In genomic region chr11:96826481-96826880, GRCm38 (mm10) we compare ENCODE assay signal across 8 mouse cellular contexts. TPM values are rescaled to one million over a fixed set of nuclear protein-coding genes. Genes with fewer than 3 reads are reported as not detected.
DNase-seq lines count a peak whose midpoint lies in the region; ATAC-seq lines count a peak whose summit lies in the region.

No protein-coding gene starts in this region.

- ATAC-seq in megakaryocyte progenitor cell, adult 5-6 weeks (replicated peaks; ENCODE audit: poor library complexity), result no peak

- peak; percentile 63 for DNase-seq in gastrocnemius, adult 18-20 months (ENCODE audit: low spot score)
- no peak for DNase-seq in gastrocnemius, postnatal 25 days
- peak; percentile 72 to 73 for DNase-seq in heart, adult 18-20 months
- peak; percentile 46 for DNase-seq in kidney, adult 18-20 months
- DNase-seq in lung, postnatal 36 days, result peak; percentile 33
- no peak for DNase-seq in embryo, embryonic 10.5 days (ENCODE audit: low spot score)
- no peak for DNase-seq in spleen, adult 18-20 months

RNA-seq across cellular contexts. Expression of gene Nfe2l1, which starts 3.3 kb away (rescaled TPM):
- 100 to 1,000 TPM; 460 to 570 TPM for total RNA-seq in gastrocnemius, adult 18-20 months (2021)
- total RNA-seq in gastrocnemius, postnatal 25 days (2021), result 100 to 1,000 TPM; 348 to 389 TPM
- total RNA-seq in heart, adult 18-20 months (2021), result 100 to 1,000 TPM; 458 to 487 TPM
- 39.0 and 39.8 TPM in 2 replicates for total RNA-seq in megakaryocyte progenitor cell, adult 5-6 weeks (2015)
- total RNA-seq in megakaryocyte progenitor cell, adult 5-6 weeks (2017), result 41.0 and 42.5 TPM in 2 replicates

RNA-seq across cellular contexts. Expression of gene Copz2, which starts 23.2 kb away (rescaled TPM):
- 10 to 100 TPM; 26.7 to 27.7 TPM for total RNA-seq in gastrocnemius, adult 18-20 months (2021)
- 10 to 100 TPM; 28.2 to 31.1 TPM for total RNA-seq in gastrocnemius, postnatal 25 days (2021)
- 10 to 100 TPM; 35.5 to 37.3 TPM for total RNA-seq in heart, adult 18-20 months (2021)
- total RNA-seq in megakaryocyte progenitor cell, adult 5-6 weeks (2015), result 6.2 and 6.5 TPM in 2 replicates
- total RNA-seq in megakaryocyte progenitor cell, adult 5-6 weeks (2017), result 3.3 and 4.0 TPM in 2 replicates

RNA-seq across cellular contexts. Expression of gene Cbx1, which starts 37.6 kb away (rescaled TPM):
- total RNA-seq in gastrocnemius, adult 18-20 months (2021), result 10 to 100 TPM; 34.2 to 36.1 TPM
- total RNA-seq in gastrocnemius, postnatal 25 days (2021), result 10 to 100 TPM; 32.8 to 34.6 TPM
- total RNA-seq in heart, adult 18-20 months (2021), result 10 to 100 TPM; 35.7 TPM
- 61.3 and 70.5 TPM in 2 replicates for total RNA-seq in megakaryocyte progenitor cell, adult 5-6 weeks (2015)
- total RNA-seq in megakaryocyte progenitor cell, adult 5-6 weeks (2017), result 94.4 and 116 TPM in 2 replicates

RNA-seq across cellular contexts. Expression of gene Snx11, which starts 49.1 kb away (rescaled TPM):
- 10 to 100 TPM in 1 of 2 experiments, 1 to 10 TPM in 1; 9.6 to 10.3 TPM for total RNA-seq in gastrocnemius, adult 18-20 months (2021)
- total RNA-seq in gastrocnemius, postnatal 25 days (2021), result 10 to 100 TPM in 1 of 2 experiments, 1 to 10 TPM in 1; 8.1 to 11.3 TPM
- total RNA-seq in heart, adult 18-20 months (2021), result 10 to 100 TPM in 1 of 2 experiments, 1 to 10 TPM in 1; 9.9 to 15.2 TPM
- total RNA-seq in megakaryocyte progenitor cell, adult 5-6 weeks (2015), result 8.6 and 9.6 TPM in 2 replicates
- total RNA-seq in megakaryocyte progenitor cell, adult 5-6 weeks (2017), result 16.9 and 17.3 TPM in 2 replicates

Comparison
In these comparisons a context has a peak if more than half of its experiments do, and no peak if none do; other contexts are left out.
1. DNase-seq: peak in gastrocnemius, adult 18-20 months (single experiment), heart, adult 18-20 months (2 of 2), kidney, adult 18-20 months (single experiment) and lung, postnatal 36 days (single experiment); none in gastrocnemius, postnatal 25 days (single experiment), embryo, embryonic 10.5 days (single experiment) and spleen, adult 18-20 months (0 of 2).
2. RNA of gene Nfe2l1, which starts 3.3 kb away (total RNA-seq): 460 to 570 TPM in gastrocnemius, adult 18-20 months, 458 to 487 TPM in heart, adult 18-20 months and 348 to 389 TPM in gastrocnemius, postnatal 25 days; 39.0 to 42.5 TPM in megakaryocyte progenitor cell, adult 5-6 weeks; every median in the first group is over 4 times any median in the second.